Mouse (Mus musculus) ZHBTc4 (cell line): ENCODE data around the gene Homer1.
A peak's percentile ranks its signal among the peaks of the same experiment; 100 is the strongest.

Source experiments
- DNase-seq: peaks from one replicate; pipeline ENCODE4 v3.0.0-alpha.2; 2011; ENCODE audit warnings: low read depth, low spot score

The Homer1 gene

DNA sequence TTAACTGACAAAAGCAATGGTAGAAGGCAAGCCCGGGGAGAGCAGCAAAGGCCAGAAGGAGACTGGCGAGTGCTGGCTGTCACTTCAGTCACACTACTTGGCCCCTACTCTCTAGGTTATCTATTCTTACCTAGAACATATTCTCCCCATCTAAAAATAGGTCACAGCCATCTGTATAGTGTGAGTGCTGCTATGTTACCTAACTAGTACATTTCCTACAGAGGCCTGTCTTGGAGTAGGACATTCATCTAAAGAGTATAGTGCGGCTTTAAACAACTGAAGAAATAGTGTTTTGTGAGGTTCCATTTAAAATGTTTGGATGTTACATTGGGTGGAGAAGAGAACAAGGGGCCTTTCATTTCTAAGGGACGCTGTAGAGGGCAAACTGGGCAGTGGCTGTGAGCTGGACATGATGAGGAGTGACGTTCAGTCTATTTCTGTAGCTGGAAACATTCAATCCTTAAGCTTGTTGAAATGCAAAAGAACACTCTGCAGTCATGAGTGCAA, 100.3 kb downstream of the Homer1 start:
- no peak for DNase-seq

- no peak for DNase-seq
Measured at GRCm38 (mm10) chr13:93401947-93402346, 102.5 kb downstream of the Homer1 start.

DNA sequence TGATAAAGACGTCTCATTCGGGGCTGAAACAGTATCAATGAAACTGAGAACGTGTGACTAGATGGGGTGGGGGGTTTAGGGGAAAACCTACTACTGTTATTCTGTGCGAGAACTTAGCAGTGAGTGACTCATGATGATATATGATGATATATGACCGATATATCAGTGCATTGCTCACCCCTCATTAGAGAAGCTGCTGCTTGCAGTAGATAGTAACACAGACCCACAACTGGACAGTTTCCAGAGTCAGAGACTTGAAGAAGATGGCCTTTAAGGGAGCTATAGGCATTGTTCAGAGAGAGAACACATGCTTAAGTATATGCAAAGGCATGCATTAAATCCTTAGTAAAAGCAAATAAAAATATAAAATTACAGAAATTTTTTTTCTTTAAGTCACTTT, 107.4 kb downstream of the Homer1 start:
- DNase-seq, result no peak

GRCm38 (mm10) chr13:93410343-93410742, 110.9 kb downstream of the Homer1 start:
- no peak for DNase-seq

DNA sequence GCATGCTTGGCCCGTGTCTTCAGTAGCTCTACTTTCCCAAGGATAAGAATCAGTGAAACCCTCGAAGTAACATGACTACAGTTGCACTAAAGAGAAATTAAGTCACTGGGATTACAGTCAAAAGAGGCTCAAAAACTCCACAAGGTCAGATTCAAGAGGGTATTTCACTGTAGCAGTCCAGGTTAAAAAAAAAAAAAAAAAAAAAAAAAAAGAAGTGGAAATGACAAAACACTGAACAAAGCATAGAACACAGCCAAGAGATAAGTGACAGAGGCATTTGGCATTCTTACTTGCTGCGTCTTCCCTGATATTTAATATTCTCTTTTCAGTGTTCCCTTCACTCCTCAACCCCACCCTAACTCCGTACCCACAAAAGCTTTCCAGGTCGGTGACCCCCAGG, 115.6 kb downstream of the Homer1 start:
- no peak for DNase-seq

DNA sequence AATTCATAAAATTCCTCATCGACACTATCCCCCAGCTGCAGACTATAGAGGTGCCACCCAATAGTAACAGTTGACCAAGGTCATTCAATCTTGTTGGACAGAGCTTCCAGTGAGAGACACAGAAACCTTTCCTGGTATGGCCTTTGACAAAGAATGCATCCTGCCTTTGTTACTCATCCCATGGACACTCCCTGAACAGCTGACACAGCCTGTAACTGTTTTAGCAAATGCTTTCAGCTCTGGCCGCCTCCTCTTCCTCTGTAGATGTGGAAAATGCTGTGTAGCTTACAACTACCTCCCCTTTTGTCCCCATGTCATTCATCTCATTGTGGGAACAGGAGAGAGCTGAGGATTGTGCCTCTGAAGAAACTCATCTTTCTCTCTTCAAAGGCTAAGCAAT, 118.9 kb downstream of the Homer1 start:
- DNase-seq, result peak; percentile 21

- DNase-seq, result no peak
Measured at GRCm38 (mm10) chr13:93419779-93420178, 120.3 kb downstream of the Homer1 start.

GRCm38 (mm10) chr13:93423224-93423623, 123.8 kb downstream of the Homer1 start:
- no peak for DNase-seq

DNA sequence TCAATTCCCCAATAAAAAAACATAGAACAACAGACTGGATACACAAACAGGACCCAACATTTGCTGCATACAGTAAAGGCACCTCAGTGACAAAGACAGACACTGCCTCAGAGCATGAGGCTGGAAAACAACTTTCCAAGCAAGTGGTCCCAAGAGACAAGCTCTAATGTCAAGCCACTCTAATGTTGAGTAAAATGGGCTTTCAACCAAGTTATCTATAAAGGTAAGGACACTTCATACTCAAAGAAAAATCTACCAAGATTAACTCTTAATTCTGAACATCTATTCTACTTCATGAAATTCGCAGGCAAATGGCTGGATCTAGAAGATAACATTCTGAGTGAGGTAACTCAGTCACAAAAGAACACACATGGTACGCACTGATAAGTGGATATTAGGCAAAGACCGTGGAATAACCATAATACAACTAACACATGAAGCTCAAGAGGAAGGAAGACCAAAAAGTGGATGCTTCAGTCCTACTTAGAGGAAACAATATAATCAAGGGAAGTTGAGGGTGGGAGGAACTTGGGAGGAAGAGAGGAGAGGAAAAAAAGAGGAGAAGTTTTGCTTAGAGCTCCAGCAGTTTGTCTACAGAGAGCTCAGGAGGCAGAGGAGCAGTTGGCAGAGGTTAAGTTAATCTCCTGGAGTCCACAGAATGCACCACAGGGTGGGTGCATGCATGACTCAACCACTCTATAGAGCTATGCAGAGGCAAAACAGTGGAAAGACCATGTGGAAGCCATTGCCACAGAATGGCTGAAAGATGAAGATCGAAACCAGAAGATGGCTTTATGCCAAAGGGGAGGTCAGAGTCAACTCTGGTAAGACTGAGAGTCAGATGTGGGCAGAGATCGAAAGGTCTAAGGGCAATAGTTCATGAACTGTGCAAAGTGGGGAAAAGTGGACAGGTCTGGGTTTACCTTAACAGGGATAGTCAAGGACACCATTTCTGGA, 128.8 kb downstream of the Homer1 start:
- DNase-seq, result no peak

DNA sequence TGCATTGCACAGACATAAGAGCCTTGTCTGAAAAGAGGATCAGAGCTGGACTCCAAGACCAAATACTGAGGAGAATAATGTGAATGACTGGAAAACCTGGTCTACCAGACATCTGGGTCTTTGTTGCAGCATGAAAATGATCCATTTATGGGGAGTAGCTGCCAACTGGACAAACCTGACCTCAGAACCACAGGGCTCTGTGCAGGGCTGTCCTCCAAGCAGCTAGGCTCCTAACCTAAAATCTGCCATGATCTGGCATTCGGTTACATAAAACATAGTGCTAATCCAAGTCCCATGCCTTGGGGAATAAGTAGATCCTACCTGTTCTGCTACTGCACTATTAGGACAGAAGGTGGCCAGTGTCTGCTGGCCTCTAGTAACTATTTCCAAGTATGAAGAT, 129.8 kb downstream of the Homer1 start:
- no peak for DNase-seq

DNA sequence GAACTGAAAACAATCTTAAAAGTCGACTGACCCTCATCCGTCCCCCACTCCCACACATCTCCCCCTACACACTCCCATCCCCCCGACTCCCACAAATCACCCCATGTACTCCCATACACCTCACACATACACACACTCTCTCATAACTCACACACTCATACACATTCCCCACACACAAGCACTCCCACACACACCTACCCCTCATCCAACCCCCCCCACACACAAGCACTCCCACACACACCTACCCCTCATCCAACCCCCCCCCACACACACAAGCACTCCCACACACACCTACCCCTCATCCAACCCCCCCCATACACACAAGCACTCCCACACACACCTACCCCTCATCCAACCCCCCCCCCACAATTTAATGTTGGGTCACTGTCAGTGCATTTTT, 140.7 kb downstream of the Homer1 start:
- no peak for DNase-seq

DNA sequence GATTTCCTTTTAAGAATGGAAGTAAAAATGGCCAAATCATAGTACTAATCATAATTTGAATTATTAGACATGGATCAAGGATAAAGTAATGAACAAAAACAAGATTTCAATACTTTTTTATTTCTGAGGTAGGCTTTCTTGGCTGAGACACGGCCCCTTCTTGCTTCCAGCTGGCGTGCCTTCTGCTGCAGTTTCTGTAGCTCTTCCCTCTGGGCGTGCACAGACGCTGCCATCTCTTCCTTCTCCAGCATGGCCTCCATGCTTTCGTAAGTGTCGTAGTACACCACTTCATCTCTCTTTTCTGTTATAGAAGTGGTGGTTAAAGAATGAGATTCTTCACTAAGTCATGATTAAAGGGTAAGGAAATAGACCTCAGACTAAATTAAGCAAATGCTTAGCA, 153.8 kb downstream of the Homer1 start:
- no peak for DNase-seq
